Mouse (Mus musculus) kidney, embryonic 16.5 days (tissue): ENCODE results near the gene Hoxc6. TPM values are rescaled to one million over a fixed set of nuclear protein-coding genes. Genes with fewer than 3 reads are reported as not detected.
A peak's percentile ranks its signal among the peaks of the same experiment; 100 is the strongest.

Experiments
- ATAC-seq: fragments of 200-750 bp; cut with Nextera tagmentation; 2 replicates; pipeline ENCODE4 v1.8.0; 2017; ENCODE audit warnings: moderate TSS enrichment; ENCODE audit not compliant: low FRiP score, low TSS enrichment
- H3K27ac ChIP-seq: fragments of 300-500 bp; sonication (generic); 2 replicates; pipeline ENCODE4 v1.5.1; 2014; ENCODE audit warnings: low read length
- H3K27me3 ChIP-seq: fragments of 300-500 bp; sonication (generic); 2 replicates; pipeline ENCODE4 v1.6.1; 2014; ENCODE audit warnings: low read length, control low read depth, mixed read lengths; ENCODE audit not compliant: insufficient read depth
- H3K36me3 ChIP-seq: fragments of 300-500 bp; sonication (generic); 2 replicates; pipeline ENCODE4 v1.6.1; 2014; ENCODE audit warnings: low read length, control low read depth, mixed read lengths; ENCODE audit not compliant: insufficient read depth
- H3K4me1 ChIP-seq: fragments of 300-500 bp; sonication (generic); 2 replicates; pipeline ENCODE4 v1.6.1; 2014; ENCODE audit warnings: low read length, control low read depth, mixed read lengths; ENCODE audit not compliant: insufficient read depth
- H3K4me2 ChIP-seq: fragments of 300-500 bp; sonication (generic); replicated peaks from 2 replicates; pipeline ENCODE4 v1.6.1; 2014; ENCODE audit warnings: low read depth, low read length
- H3K4me3 ChIP-seq: fragments of 300-500 bp; sonication (generic); 2 replicates; pipeline ENCODE4 v1.5.1; 2014; ENCODE audit warnings: mild to moderate bottlenecking, low read length
- H3K9ac ChIP-seq: fragments of 300-500 bp; sonication (generic); replicated peaks from 2 replicates; pipeline ENCODE4 v1.6.1; 2014; ENCODE audit warnings: low read length
- H3K9me3 ChIP-seq: fragments of 300-500 bp; sonication (generic); 2 replicates; pipeline ENCODE4 v1.6.1; 2016; ENCODE audit warnings: low read length, control low read depth
- WGBS: fragments of 180-500 bp; shearing (Covaris S2); extraction: QIAGEN DNeasy Blood & Tissue Kit; methylation state at CpG from one replicate; pipeline ENCODE4 v1.1.7; 2014; 5-methylcytosine and 5-hydroxymethylcytosine counted together
- polyA plus RNA-seq: library from polyadenylated mRNA; unstranded; fragments of >200 nt; fragmentation: Nextera tagmentation; extraction: Ambion mirVana; gene quantifications from 2 replicates; pipeline ENCODE4 v1.2.1, GENCODE M21; 2015

Gene Hoxc6
- polyA plus RNA-seq, 1 experiment from 2014 or later: 7.6 TPM

DNA sequence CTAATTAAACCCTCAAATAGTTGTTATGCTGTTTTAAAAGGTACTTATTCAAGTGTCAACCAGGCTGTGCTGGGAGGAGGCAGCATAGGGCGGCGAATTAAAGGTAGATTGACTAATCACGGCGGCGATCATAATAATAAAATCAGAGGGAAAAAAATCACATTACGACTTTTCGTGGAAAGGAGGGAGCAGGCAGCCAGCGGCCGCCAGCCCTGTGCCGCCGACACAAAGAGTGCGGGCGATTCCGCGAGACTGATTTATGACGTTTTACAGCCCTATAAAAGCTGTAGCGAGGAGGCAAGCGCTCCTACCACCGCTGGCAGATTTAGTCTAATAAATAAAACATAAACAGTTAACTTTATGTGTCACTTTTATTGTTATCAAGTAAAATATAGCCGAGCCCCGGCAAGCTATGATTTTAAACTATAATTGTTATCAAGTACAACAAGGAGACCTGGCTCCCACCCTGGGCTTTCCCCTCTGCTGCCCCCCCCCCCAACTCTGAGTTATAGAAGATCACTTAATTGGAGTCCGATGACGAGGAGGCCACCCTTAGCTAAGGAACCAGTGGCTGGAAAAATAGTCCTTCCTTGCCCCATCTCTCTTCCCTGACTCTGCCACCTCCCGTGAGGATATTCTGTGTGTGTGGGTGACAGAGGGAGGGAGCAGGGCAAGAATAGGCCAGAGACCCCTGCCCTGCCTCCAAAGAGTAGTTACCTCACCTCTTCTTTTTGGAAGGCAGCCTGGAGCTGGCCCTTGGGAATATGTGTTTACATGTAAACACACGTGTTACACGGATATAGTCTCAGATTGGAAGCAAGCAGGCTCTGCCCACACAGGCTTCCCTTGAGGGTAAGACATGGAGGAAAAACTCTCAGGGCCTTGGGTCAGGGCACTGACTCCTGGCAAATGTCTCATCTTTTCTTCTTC is 34.9 kb downstream of the Hoxc6 start:
- peaks cover 56% of the 10 kb centered on the region for H3K4me1 ChIP-seq
- no peak for ATAC-seq
- H3K4me3 ChIP-seq: peak overlapping the region; percentile 1

DNA sequence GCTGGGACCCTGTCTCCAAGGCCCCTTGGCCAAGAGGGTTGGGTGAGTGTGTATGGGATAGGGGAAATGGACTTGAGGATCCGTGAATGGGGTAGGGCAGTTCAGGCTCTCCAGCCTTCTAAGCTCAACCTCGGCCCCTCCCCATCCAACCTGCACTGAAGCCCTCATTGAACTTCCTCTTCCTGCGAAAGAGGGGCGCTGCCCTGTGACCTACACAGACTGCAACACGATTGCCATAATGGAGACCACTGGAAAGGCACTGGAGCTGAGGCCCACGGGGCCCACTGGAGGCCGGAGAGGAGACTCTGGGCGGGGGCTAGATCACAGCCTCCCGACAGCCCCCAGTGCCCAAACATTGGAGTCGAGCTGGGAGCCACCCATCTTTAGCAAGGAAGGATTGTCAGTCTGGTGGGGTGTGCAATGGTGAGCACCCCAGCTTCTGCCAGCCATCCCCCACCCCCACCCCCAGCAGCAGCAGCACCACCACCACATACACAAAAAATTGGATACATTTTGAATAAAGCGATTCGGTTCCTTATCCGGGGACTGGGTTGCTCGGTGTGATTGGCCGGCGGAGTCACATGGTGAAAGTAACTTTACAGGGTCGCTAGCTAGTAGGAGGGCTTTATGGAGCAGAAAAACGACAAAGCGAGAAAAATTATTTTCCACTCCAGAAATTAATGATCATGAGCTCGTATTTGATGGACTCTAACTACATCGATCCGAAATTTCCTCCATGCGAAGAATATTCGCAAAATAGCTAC is 36.2 kb downstream of the Hoxc6 start:
- no peaks in the 10 kb centered on the region for H3K9me3 ChIP-seq
- peak overlapping the region; percentile 51 for H3K4me3 ChIP-seq
- peaks cover 14% of the 10 kb centered on the region for H3K27me3 ChIP-seq
- peak overlapping the region; percentile 92 for H3K27ac ChIP-seq
- WGBS: 6% methylated on average over 24 of the region's 24 CpGs
- peak; percentile 25; the same call in 1 of the 2 replicates for ATAC-seq
- peak overlapping the region; percentile 76 for H3K4me2 ChIP-seq
- H3K36me3 ChIP-seq: no peaks in the 10 kb centered on the region
- peak overlapping the region; percentile 67 for H3K9ac ChIP-seq
- peaks cover 63% of the 10 kb centered on the region for H3K4me1 ChIP-seq

More for the DNA sequence above, 34.9 kb downstream of the Hoxc6 start:
- Histone ChIP-seq H3K9ac (peak overlapping the region; percentile 3; the same call in 1 of the 2 replicates), H3K4me2 (peak overlapping the region; percentile 40), H3K9me3 (no peaks in the 10 kb centered on the region), H3K27ac (peak overlapping the region; percentile 48), H3K27me3 (peaks cover 24% of the 10 kb centered on the region), H3K36me3 (no peaks in the 10 kb centered on the region)
- whole genome bisulfite sequencing: 1% methylated on average over 26 of the region's 26 CpGs

DNA sequence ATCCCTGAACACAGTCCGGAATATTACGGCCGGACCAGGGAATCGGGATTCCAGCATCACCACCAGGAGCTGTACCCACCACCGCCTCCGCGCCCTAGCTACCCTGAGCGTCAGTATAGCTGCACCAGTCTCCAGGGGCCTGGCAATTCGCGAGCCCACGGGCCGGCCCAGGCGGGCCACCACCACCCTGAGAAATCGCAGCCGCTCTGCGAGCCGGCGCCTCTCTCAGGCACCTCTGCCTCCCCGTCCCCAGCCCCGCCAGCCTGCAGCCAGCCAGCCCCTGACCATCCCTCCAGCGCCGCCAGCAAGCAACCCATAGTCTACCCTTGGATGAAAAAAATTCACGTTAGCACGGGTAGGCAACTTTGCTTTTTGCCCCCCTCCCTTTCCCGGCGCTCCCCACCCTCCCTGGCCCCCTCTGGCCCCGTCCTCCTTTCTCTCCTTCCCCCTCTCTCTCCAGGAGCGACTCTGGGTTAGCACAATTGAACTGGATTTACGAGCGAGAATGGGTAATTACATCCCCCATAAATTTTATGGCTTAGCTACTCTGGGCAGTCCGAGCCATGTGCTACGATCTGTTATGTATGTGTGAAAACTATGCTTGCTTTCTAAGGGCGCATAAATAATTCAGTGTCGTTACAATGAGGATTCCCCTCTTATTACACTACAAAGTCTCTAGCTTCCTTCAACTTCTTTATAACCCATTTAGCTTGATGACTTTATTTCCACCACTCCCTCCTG is 36.9 kb downstream of the Hoxc6 start:
- peak; percentile 86 for ATAC-seq
- no peaks in the 10 kb centered on the region for H3K9me3 ChIP-seq
- peak overlapping the region; percentile 51 for H3K4me3 ChIP-seq
- peak overlapping the region; percentile 67 for H3K9ac ChIP-seq
- H3K4me2 ChIP-seq: peak overlapping the region; percentile 76
- H3K4me1 ChIP-seq: peaks cover 70% of the 10 kb centered on the region
- WGBS: 1% methylated on average over 33 of the region's 34 CpGs
- no peaks in the 10 kb centered on the region for H3K36me3 ChIP-seq
- H3K27me3 ChIP-seq: peaks cover 18% of the 10 kb centered on the region
- H3K27ac ChIP-seq: peak overlapping the region; percentile 92

DNA sequence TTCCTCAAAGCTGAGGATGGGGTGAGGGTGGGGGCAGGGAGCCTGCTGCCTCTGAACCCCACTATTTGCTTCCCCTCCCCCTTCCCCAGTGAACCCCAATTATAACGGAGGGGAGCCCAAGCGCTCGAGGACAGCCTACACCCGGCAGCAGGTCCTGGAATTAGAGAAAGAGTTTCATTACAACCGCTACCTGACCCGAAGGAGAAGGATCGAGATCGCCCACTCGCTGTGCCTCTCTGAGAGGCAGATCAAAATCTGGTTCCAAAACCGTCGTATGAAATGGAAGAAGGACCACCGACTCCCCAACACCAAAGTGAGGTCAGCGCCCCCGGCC is 37.5 kb downstream of the Hoxc6 start:
- Histone ChIP-seq H3K4me2 (peak overlapping the region; percentile 76), H3K4me3 (peak overlapping the region; percentile 51), H3K9ac (peak overlapping the region; percentile 67), H3K9me3 (no peaks in the 10 kb centered on the region), H3K27ac (peak overlapping the region; percentile 92), H3K4me1 (peaks cover 71% of the 10 kb centered on the region), H3K27me3 (peaks cover 18% of the 10 kb centered on the region), H3K36me3 (no peaks in the 10 kb centered on the region)
- under 1% methylated on average over 14 of the region's 14 CpGs for WGBS
- ATAC-seq: no peak

DNA sequence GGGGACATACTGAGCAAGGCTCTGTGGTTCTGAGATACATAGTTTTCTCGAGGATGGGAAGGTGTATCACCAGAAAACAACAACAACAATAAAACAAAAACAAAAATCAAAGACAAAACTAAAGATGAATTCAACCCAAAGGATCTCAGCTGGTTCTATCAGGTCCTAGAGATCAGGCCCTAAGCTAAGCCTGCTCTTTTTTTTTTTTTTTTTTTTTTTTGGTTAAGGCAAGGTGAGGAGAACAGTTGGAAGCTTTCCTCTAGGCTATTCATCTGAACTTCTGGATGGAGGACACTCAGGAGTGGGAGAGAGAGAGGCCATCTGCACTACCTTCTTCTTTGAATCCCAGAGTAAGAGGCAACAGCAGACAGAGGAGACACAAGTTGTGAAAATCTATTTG is 39.5 kb downstream of the Hoxc6 start:
- no peak for ATAC-seq
- H3K27me3 ChIP-seq: peaks cover 23% of the 10 kb centered on the region
- peaks cover 81% of the 10 kb centered on the region for H3K4me1 ChIP-seq
- no peak overlapping the region for H3K4me2 ChIP-seq
- H3K36me3 ChIP-seq: no peaks in the 10 kb centered on the region
- no peak overlapping the region for H3K4me3 ChIP-seq
- H3K27ac ChIP-seq: no peak overlapping the region
- 38% methylated on average over 1 of the region's 1 CpGs for WGBS
- no peak overlapping the region for H3K9ac ChIP-seq
- H3K9me3 ChIP-seq: no peaks in the 10 kb centered on the region

DNA sequence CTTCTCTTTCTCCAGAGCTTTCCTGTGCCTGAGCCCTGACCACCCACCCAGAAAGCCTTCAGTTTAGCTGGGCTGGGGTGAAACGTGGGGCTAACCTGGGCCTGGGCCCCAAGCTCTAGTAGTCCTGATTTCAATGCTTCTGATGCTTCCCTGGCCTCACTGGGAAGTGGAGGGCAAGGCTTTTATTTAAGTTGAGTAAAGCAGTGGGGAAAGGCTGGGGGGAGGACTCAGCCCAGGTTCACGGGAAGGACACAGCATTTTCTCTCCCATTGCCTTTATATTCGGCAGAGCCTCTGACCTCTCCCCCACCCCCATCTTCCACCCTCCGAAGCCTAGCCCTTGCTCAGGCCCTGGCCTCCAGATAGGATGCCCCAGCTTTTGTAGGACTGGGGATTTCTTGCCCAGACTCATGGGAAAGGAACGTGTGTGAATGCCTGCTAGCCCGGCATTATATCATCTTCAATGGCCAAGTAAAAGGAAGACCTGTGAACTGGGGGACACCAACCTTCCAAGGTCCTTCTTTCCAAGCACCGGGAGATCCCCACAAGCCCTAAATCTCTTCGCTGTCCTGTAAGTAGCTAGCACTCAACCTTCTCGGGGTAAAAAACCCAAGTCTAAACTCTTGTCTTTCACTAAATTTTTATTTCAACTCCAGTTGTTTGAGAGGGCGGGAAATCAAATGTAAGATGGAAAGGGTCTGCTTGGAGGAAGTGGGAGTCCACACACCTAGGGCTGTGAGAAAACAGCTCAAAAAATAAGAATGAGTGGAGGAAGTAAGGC is 40.8 kb downstream of the Hoxc6 start:
- Histone ChIP-seq H3K36me3 (no peaks in the 10 kb centered on the region), H3K27me3 (peaks cover 26% of the 10 kb centered on the region), H3K4me2 (no peak overlapping the region), H3K4me1 (peaks cover 76% of the 10 kb centered on the region), H3K4me3 (no peak overlapping the region), H3K27ac (0 out of 2 replicates have a peak overlapping the region, but pooled peaks have one; percentile 51), H3K9me3 (no peaks in the 10 kb centered on the region), H3K9ac (0 out of 2 replicates have a peak overlapping the region, but pooled peaks have one; percentile 30)
- no peak for ATAC-seq
- WGBS: 34% methylated on average over 10 of the region's 10 CpGs

DNA sequence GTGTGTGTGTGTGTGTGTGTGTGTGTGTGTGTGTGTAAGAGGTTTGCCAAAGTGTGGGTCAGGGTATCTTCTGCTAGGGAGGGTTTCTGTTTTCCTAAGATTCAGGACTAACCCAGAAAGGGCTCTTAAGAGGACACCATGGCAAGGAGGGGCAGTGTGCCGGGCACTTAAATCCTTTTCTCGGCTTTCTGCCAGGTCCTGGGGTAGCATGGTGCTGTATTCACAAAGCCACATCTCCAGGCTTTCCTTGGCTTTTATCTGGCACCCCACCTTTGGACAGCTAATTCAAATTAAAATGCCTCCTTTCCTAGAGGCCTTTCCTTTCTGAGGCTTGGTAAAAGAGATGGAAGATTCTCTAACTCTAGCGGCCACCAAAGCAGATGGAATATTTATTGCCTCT is 41.6 kb downstream of the Hoxc6 start:
- Histone ChIP-seq H3K9ac (0 out of 2 replicates have a peak overlapping the region, but pooled peaks have one; percentile 15), H3K27me3 (peaks cover 26% of the 10 kb centered on the region), H3K4me2 (no peak overlapping the region), H3K27ac (peak overlapping the region; percentile 30; the same call in 1 of the 2 replicates), H3K9me3 (no peaks in the 10 kb centered on the region), H3K36me3 (no peaks in the 10 kb centered on the region), H3K4me1 (peaks cover 70% of the 10 kb centered on the region), H3K4me3 (no peak overlapping the region)
- ATAC-seq: no peak
- 38% methylated on average over 3 of the region's 3 CpGs for WGBS

DNA sequence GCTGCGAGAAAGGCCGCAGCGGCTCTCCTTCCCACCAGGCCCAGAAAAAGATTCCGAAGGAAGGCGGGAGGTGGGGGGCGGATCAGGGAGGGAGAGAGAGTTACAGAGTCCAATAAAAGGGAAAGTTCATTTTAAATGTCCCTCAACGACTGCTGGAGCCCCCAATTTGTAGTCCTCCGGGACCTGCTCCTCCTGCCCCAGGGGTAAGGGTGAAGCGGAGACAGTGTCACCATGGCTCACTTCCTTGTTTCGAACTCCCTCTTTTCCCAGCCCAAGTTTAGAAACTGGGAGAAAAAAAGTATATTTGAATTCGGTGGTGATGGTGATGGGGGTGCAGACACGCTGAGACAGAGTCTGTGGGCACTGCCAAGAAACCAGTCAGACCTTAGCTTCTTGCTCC is 42.5 kb downstream of the Hoxc6 start:
- Histone ChIP-seq H3K36me3 (no peaks in the 10 kb centered on the region), H3K4me3 (no peak overlapping the region), H3K27ac (peak overlapping the region; percentile 21; the same call in 1 of the 2 replicates), H3K27me3 (peaks cover 26% of the 10 kb centered on the region), H3K9ac (peak overlapping the region; percentile 36), H3K4me1 (peaks cover 65% of the 10 kb centered on the region), H3K4me2 (peak overlapping the region; percentile 36), H3K9me3 (no peaks in the 10 kb centered on the region)
- no peak for ATAC-seq
- 31% methylated on average over 12 of the region's 12 CpGs for WGBS

DNA sequence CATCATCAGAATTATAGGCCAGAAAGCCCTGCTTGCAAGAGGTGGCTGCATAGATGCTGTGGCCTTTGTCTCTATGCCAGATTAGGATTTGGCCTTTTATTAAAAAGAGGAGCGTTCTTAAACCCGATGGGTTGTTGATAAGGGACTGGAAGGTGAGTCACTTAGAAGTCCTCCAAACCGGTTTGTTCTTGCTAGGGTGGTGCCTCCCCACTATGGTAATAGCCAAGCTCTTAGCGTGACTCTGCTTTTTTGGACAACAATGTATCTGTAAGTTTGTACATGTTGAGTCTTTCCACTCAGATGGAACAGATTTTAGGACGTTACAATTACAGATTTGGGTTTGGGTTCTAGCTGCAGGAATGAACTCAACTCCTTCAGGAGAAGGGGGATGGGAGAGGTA is 43.6 kb downstream of the Hoxc6 start:
- Histone ChIP-seq H3K4me2 (no peak overlapping the region), H3K27me3 (peaks cover 23% of the 10 kb centered on the region), H3K9me3 (no peaks in the 10 kb centered on the region), H3K9ac (no peak overlapping the region), H3K27ac (0 out of 2 replicates have a peak overlapping the region, but pooled peaks have one; percentile 8), H3K4me3 (no peak overlapping the region), H3K36me3 (no peaks in the 10 kb centered on the region), H3K4me1 (peaks cover 60% of the 10 kb centered on the region)
- WGBS: 35% methylated on average over 5 of the region's 5 CpGs
- ATAC-seq: no peak
